Mouse (Mus musculus) hindbrain, postnatal 0 days (tissue): ENCODE measurements at regions not wholly inside any gene's neighbourhood (a gene's known extent, or its start where the extent isn't known, plus 50 kb on each side); places are given as distances from the start of the nearest gene placed in this dataset.

Experiments
- ATAC-seq: fragments of 200-750 bp; cut with Nextera tagmentation; 2 replicates; pipeline ENCODE4 v1.8.0; 2017; ENCODE audit warnings: mild to moderate bottlenecking, moderate TSS enrichment, moderate library complexity
- DNase-seq: peaks from one replicate; pipeline ENCODE4 v3.0.0-alpha.2; 2015; ENCODE audit warnings: low spot score
- H3K27ac ChIP-seq: fragments of 300-500 bp; sonication (generic); 2 replicates; pipeline ENCODE4 v1.5.1; 2014; ENCODE audit warnings: mild to moderate bottlenecking
- H3K27me3 ChIP-seq: fragments of 300-500 bp; sonication (generic); 2 replicates; pipeline ENCODE4 v1.6.1; 2014; ENCODE audit warnings: low read length, mixed read lengths; ENCODE audit not compliant: insufficient read depth
- H3K36me3 ChIP-seq: fragments of 300-500 bp; sonication (generic); 2 replicates; pipeline ENCODE4 v1.6.1; 2014; ENCODE audit warnings: low read length, mixed read lengths; ENCODE audit not compliant: insufficient read depth
- H3K4me1 ChIP-seq: fragments of 300-500 bp; sonication (generic); 2 replicates; pipeline ENCODE4 v1.6.1; 2014; ENCODE audit warnings: antibody characterized with exemption, low read length, mixed read lengths; ENCODE audit not compliant: insufficient read depth
- H3K4me2 ChIP-seq: fragments of 300-500 bp; sonication (generic); 2 replicates; pipeline ENCODE4 v1.6.1; 2014; ENCODE audit warnings: low read depth, mild to moderate bottlenecking, low read length, moderate library complexity, mixed read lengths
- H3K4me3 ChIP-seq: fragments of 300-500 bp; sonication (generic); 2 replicates; pipeline ENCODE4 v1.5.1; 2014; ENCODE audit warnings: low read length
- H3K9ac ChIP-seq: fragments of 300-500 bp; sonication (generic); replicated peaks from 2 replicates; pipeline ENCODE4 v1.6.1; 2014; ENCODE audit warnings: mild to moderate bottlenecking, low read length, moderate library complexity, mixed read lengths
- H3K9me3 ChIP-seq: fragments of 300-500 bp; sonication (generic); 2 replicates; pipeline ENCODE4 v1.6.1; 2016; ENCODE audit warnings: low read length, mixed read lengths
- CTCF ChIP-seq: IDR thresholded peaks from 2 replicates; pipeline ENCODE4 v1.5.1; 2016; ENCODE audit warnings: antibody characterized with exemption, control low read depth, low read depth
- WGBS: fragments of 180-500 bp; shearing (Covaris S2); extraction: QIAGEN DNeasy Blood & Tissue Kit; methylation state at CpG from one replicate; pipeline ENCODE4 v1.1.7; 2014; 5-methylcytosine and 5-hydroxymethylcytosine counted together

DNA sequence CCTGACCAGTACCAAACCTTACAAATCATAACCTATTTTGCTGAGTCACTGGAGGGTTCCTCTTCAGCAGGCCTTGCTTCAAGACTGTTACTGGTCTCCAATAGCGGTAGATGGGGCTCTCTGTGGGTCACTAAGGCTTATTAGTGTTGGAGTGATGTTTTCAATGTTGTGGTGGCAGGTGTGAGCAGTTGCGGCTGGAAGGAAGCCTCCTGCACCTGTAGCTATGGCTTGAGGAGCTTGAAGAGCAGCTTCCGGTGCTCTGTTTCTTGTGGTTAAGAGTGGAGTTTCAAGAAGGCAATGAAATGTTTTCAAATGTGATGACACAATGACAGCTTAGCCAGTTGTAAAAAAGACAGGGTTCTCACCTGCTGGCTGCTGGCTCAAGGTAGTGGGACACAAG is 73.1 kb upstream of the 1810046K07Rik start:
- H3K27me3 ChIP-seq, result no peaks in the 10 kb centered on the region
- no peak overlapping the region for H3K4me3 ChIP-seq
- H3K4me1 ChIP-seq, result no peaks in the 10 kb centered on the region
- no peak overlapping the region for H3K4me2 ChIP-seq
- no peaks in the 10 kb centered on the region for H3K36me3 ChIP-seq
- no peak for TF ChIP-seq CTCF
- H3K9me3 ChIP-seq, result no peaks in the 10 kb centered on the region
- no peak overlapping the region for H3K9ac ChIP-seq
- H3K27ac ChIP-seq, result no peak overlapping the region
- 95% methylated on average over 3 of the region's 3 CpGs for WGBS
- ATAC-seq, result no peak
- no peak for DNase-seq

DNA sequence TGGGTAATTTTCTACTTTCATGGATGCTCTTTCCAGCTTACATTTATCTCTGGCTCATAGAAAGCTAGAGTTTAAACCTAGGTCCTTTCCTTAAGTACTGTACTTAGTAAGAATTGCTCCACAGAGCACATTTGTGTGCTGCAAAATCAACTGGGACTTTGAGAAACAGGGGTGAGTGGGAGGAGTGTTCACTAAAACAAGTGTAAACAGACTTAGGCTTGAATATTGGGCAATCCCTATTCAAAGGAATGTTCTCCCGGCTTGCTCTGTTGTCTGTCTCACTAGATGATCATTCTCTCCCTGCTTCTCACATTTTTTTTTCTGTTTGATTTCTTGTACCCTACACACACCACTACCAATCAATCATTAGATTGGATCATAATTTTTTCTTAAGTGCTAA is 79.3 kb upstream of the 1810046K07Rik start:
- WGBS, result 79% methylated on average over 1 of the region's 1 CpGs
- H3K27ac ChIP-seq, result no peak overlapping the region
- DNase-seq (no peak), ATAC-seq (no peak)
- no peaks in the 10 kb centered on the region for H3K27me3 ChIP-seq
- H3K4me2 ChIP-seq, result no peak overlapping the region
- no peaks in the 10 kb centered on the region for H3K9me3 ChIP-seq
- H3K36me3 ChIP-seq, result no peaks in the 10 kb centered on the region
- no peaks in the 10 kb centered on the region for H3K4me1 ChIP-seq
- TF ChIP-seq CTCF, result no peak
- H3K4me3 ChIP-seq, result no peak overlapping the region
- no peak overlapping the region for H3K9ac ChIP-seq

DNA sequence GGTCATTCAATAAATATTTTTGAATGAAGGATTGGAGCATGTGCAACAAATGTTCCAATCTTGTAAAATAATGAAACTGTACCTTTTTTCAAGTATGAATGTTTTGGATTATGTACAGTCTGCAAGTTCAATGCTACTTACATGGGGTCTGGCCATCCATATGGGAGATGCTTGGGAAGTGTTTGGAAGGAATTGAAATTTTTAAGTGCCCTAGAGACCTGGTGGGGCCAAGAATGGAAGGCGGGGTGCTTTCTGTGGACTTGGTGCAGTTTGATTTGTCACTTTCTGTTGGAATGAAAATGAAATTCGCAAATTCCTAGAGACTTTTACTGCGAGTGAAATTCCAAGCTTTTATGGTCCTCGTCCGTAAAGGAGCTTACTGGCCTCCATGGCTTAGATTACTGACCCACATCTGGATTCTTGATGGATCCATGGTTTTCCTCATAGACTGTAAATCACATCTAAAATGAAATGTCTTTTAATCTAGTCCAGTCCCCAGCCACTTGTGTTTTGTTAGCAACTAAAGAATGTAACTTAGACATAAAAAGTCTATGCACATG is 90.3 kb upstream of the 1810046K07Rik start:
- Histone ChIP-seq H3K4me3 (no peak overlapping the region), H3K27me3 (no peaks in the 10 kb centered on the region), H3K4me2 (no peak overlapping the region), H3K36me3 (no peaks in the 10 kb centered on the region), H3K9me3 (no peaks in the 10 kb centered on the region), H3K4me1 (no peaks in the 10 kb centered on the region), H3K9ac (no peak overlapping the region), H3K27ac (no peak overlapping the region)
- WGBS, result 88% methylated on average over 5 of the region's 5 CpGs
- TF ChIP-seq CTCF, result no peak
- DNase-seq, result no peak
- no peak for ATAC-seq

DNA sequence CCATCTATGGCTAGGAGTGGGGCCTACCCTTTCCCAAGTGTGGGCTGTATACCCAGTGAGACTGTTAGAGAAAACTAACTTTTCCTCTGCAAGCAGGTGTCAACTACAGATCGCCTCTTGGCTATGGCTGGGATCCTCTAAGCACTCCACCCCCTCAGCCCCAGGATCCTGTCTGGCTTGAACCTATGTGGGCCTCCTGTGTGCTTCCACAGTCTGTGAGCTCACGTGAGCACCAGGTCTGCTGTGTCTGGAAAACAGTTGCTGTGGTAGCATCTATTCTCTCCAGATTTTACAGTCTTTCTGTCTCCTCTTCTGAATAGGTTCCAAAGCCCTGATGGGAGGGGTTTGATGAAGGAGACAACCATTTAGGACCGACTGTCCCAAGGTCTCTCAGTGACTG is 93.8 kb upstream of the 1810046K07Rik start:
- no peak overlapping the region for H3K4me3 ChIP-seq
- ATAC-seq (no peak), DNase-seq (no peak)
- TF ChIP-seq CTCF, result no peak
- no peak overlapping the region for H3K27ac ChIP-seq
- no peaks in the 10 kb centered on the region for H3K36me3 ChIP-seq
- 54% methylated on average over 3 of the region's 3 CpGs for WGBS
- no peak overlapping the region for H3K9ac ChIP-seq
- H3K4me2 ChIP-seq, result no peak overlapping the region
- H3K4me1 ChIP-seq, result no peaks in the 10 kb centered on the region
- no peaks in the 10 kb centered on the region for H3K27me3 ChIP-seq
- no peaks in the 10 kb centered on the region for H3K9me3 ChIP-seq

DNA sequence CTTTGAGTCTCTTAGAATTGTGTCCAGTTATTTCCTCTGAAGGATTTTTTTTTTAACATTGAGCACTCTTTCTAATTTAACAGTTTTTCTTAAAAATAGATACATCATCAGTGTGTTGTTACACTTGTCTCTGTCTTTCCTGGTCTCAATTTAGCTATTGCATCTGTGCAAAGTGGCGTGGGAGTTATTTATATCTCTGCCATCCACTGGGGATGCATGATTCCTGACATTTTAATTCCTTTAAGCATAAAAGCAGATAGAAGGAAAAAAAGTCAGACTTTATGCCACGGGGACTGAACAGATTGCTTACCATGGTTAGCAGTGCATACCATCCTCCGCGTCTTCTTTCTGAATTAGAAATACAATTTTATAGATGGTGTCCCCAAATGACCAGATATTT is 94.6 kb upstream of the 1810046K07Rik start:
- H3K9me3 ChIP-seq, result no peaks in the 10 kb centered on the region
- no peak for ATAC-seq
- TF ChIP-seq CTCF, result no peak
- WGBS, result 68% methylated on average over 4 of the region's 4 CpGs
- DNase-seq, result no peak
- no peaks in the 10 kb centered on the region for H3K36me3 ChIP-seq
- H3K4me3 ChIP-seq, result no peak overlapping the region
- H3K27ac ChIP-seq, result no peak overlapping the region
- H3K4me2 ChIP-seq, result no peak overlapping the region
- H3K9ac ChIP-seq, result no peak overlapping the region
- H3K27me3 ChIP-seq, result no peaks in the 10 kb centered on the region
- H3K4me1 ChIP-seq, result no peaks in the 10 kb centered on the region

DNA sequence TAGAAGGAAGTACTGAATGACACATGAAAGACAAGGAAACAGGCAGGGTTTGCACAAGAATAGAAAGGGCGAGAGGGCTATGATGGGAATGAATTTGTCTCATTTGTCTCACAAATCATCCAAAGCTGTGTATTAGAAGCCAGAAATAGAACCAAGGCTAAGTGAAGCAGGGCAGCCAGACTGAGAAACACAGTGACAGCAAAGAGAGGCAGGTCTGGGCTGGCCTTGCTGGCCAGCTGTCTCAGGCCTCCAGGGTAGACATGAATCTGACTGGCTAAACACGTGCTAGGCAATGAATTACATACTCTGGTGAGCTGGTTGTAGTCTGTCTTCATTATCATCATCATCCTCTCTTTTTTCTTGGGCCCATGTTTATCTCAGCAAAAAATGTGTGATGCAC is 101.7 kb upstream of the 1810046K07Rik start:
- ATAC-seq (no peak), DNase-seq (no peak)
- Histone ChIP-seq H3K36me3 (no peaks in the 10 kb centered on the region), H3K4me1 (no peaks in the 10 kb centered on the region), H3K27ac (no peak overlapping the region), H3K4me3 (no peak overlapping the region), H3K4me2 (no peak overlapping the region), H3K9ac (no peak overlapping the region), H3K9me3 (no peaks in the 10 kb centered on the region), H3K27me3 (no peaks in the 10 kb centered on the region)
- 54% methylated on average over 2 of the region's 2 CpGs for WGBS
- no peak for TF ChIP-seq CTCF

DNA sequence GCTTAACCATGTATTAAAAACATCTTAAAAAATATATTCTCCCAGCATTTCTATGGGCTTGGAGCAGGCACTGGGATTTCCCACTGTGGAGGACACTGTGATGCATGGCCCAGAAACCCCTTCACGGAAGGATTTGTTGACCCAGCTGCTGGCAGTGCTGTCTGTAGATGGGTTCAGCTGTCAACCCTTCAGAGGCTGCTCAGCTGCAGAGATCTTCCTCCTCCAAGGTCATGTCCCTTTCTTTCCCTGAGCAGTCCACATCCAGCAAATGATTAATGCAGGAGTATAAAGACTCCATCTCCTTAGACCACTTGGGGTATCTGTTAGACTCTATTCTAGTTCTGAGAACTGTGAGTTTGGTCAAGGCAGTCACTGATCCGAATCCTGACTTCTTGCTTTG is 108.4 kb upstream of the 1810046K07Rik start:
- no peak overlapping the region for H3K9ac ChIP-seq
- WGBS, result 65% methylated on average over 2 of the region's 2 CpGs
- H3K4me2 ChIP-seq, result no peak overlapping the region
- no peak overlapping the region for H3K4me3 ChIP-seq
- H3K4me1 ChIP-seq, result peaks cover 4% of the 10 kb centered on the region; the same call in 1 of the 2 replicates
- H3K27ac ChIP-seq, result no peak overlapping the region
- H3K27me3 ChIP-seq, result no peaks in the 10 kb centered on the region
- no peaks in the 10 kb centered on the region for H3K36me3 ChIP-seq
- no peak for TF ChIP-seq CTCF
- DNase-seq (no peak), ATAC-seq (no peak)
- no peaks in the 10 kb centered on the region for H3K9me3 ChIP-seq
